Mouse (Mus musculus) brain, embryonic 14.5 days (tissue): Measurements from ENCODE around the gene Msx1. TPM values are rescaled to one million over a fixed set of nuclear protein-coding genes. Genes with fewer than 3 reads are reported as not detected.

Experiments
- DNase-seq: peaks from one replicate; pipeline ENCODE4 v3.0.0-alpha.2; 2011; ENCODE audit warnings: low read depth
- CTCF ChIP-seq: fragments of 200-500 bp; IDR thresholded peaks from 2 replicates; pipeline ENCODE4 v1.5.1; 2012; ENCODE audit warnings: inconsistent platforms, mild to moderate bottlenecking, moderate library complexity, borderline replicate concordance; ENCODE audit not compliant: insufficient read depth, insufficient read length; ENCODE audit errors: extremely low read depth
- POLR2A ChIP-seq: fragments of 200-500 bp; IDR thresholded peaks from 2 replicates; pipeline ENCODE4 v1.6.1; 2012; ENCODE audit warnings: mild to moderate bottlenecking, inconsistent platforms, borderline replicate concordance; ENCODE audit not compliant: poor library complexity, insufficient read depth, insufficient read length, severe bottlenecking; ENCODE audit errors: extremely low read depth
- polyA plus RNA-seq: library from polyadenylated mRNA; depleted of rRNA; stranded (reverse); fragments of >200 nt; gene quantifications from 2 replicates; pipeline ENCODE4 v1.2.3, GENCODE M21; 2012; rRNA removed

The Msx1 gene
- polyA plus RNA-seq, result 12.4 and 17.0 TPM in 2 replicates

DNA sequence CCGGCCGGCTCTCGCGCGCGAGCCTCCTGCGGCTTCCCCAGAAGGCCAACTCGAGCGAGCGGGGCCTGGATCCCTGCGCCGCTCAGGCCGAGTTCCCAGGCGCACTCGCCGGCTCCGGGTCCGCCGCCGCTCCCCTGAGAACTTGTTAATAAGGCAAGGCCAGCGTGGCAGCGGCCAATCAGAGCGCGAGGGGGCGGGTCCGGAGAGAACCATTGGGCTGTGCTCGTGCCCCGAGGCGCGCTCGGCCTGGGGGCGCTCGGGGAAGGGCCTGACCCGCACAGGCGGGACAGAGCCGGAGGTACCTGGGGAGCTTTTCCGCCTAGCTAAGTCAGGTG lies at the start of gene Msx1:
TSS of gene Msx1 (minus strand) at position 123 of the 335 bp plus-strand sequence.
- TF ChIP-seq CTCF (no peak), POLR2A (0 out of 2 replicates have a peak, but pooled peaks have one; percentile 31)
- DNase-seq, result peak; percentile 93

GRCm38 (mm10) chr5:37865471-37865870 lies 41.1 kb upstream of the Msx1 start:
- DNase-seq, result peak; percentile 34
- TF ChIP-seq CTCF (no peak), POLR2A (no peak)

DNA sequence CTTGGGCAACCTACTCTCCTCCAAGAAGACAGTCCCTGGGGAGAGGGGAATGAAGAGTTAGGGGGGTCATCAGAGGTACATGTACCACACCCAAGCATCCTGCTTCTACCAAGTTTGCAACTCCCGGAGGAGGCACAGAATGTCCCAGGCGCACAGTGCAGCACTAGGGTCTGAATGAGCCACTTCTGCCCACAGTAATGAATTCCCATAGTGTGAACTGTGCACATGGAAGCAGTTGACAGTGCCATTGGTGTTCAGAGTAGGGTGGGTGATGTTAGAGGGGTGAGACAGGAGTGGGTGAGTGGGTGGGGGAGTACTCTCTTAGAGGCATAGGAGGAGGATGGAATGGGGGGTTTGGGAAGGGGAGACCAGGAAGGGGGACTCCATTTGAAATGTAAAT lies 39.9 kb upstream of the Msx1 start:
- TF ChIP-seq CTCF, result no peak
- no peak for TF ChIP-seq POLR2A
- no peak for DNase-seq

- DNase-seq, result no peak
- TF ChIP-seq POLR2A (no peak), CTCF (no peak)
Observed at GRCm38 (mm10) chr5:37860846-37861245, 36.5 kb upstream of the Msx1 start.

GRCm38 (mm10) chr5:37860151-37860721 lies 35.9 kb upstream of the Msx1 start:
- DNase-seq, result peak; percentile 93
- TF ChIP-seq POLR2A, result no peak
- no peak for TF ChIP-seq CTCF

DNA sequence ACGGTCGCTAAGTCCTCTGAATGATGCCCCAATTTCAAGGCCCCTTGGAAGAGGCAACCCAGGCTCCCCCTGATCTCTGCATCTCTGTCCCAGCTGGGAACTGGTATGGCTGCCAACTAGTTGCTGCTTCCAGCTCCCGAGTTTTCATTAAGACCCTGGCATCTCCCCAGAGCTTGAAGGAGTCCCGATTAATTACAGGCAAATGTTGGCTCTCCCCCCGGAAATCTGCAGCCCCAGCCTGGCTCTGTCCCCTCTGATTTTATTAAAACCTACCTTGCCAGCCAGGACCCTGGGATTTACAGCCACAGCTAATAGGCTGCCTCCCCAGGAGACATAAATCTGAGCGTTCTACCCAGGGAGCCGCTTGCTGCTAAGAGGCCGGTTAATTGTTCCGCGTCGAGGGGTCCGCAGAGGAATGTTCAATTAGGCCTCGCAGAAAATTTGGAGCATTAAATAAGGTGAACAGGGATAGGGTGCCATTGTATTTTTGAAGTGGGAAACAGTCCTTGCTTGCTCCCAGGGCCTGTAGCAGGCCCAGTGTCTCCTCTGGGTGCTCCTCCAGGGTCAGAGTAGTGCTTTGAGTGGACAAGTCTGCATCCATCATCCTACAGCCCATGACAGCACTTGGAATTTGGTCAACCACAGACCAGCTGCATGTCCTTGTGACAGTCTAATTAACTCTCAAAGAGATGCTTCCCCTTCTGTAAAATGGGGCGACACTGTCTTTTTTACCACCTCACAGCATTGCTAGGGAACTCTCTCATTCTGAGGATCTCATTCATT lies 33.6 kb upstream of the Msx1 start:
- DNase-seq, result peak; percentile 95
- TF ChIP-seq CTCF (no peak), POLR2A (no peak)

GRCm38 (mm10) chr5:37856057-37856456 lies 31.7 kb upstream of the Msx1 start:
- TF ChIP-seq POLR2A (no peak), CTCF (no peak)
- no peak for DNase-seq

DNA sequence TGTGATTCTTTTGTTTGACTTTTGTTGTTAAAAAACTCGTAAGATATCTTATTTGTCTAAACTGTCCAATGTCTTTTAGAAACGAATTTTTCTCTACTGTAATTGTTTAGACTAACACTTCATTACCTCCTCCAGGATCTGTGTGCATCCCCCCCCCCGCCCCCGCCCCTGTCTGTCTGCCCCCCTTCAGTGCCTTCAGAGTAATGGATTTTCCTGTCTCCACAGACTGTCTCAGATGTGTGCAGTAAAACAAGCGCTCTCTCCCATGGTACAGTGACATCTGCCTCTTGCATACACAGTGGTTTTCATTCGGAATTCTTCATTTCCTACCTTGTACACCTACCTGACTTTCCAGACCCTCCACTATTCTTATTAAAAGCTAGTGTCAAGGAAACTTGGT lies 29.9 kb upstream of the Msx1 start:
- TF ChIP-seq POLR2A (no peak), CTCF (no peak)
- DNase-seq, result no peak

GRCm38 (mm10) chr5:37851305-37851982 lies 27.1 kb upstream of the Msx1 start:
- peak; percentile 38 for DNase-seq
- no peak for TF ChIP-seq CTCF
- TF ChIP-seq POLR2A, result no peak

- TF ChIP-seq CTCF, result no peak
- TF ChIP-seq POLR2A, result no peak
- DNase-seq, result peak; percentile 26
Observed at GRCm38 (mm10) chr5:37848991-37849719, 24.8 kb upstream of the Msx1 start.

DNA sequence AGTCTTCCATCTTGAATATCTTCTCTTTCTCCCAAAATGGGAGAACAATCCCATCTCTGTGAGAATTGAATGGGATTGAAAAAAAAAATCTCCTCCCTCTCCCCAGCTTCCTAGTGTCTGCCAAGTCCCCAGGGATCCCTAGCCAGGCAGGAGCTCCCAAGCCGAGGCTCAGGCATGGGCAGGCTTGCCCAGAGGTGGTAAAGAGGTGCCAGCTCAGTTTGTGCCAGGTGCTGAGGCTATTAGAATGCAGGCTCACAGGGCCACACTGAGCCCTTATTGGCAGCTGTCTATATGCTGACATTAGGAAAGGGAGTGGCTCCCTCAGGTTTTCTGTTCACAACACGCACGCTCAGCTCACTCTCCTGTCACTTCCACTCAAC lies 11.9 kb upstream of the Msx1 start:
- TF ChIP-seq POLR2A, result no peak
- no peak for TF ChIP-seq CTCF
- peak; percentile 30 for DNase-seq
